Mouse (Mus musculus) ES-Bruce4 (cell line): Measurements from ENCODE around the gene Tmprss6. TPM values are rescaled to one million over a fixed set of nuclear protein-coding genes. Genes with fewer than 3 reads are reported as not detected.

Experiments
- H3K27ac ChIP-seq: 2 replicates; pipeline ENCODE4 v1.5.1; 2012; ENCODE audit warnings: low read length, inconsistent platforms; ENCODE audit not compliant: insufficient read depth
- H3K27me3 ChIP-seq: 2 replicates; pipeline ENCODE4 v1.6.1; 2012; ENCODE audit warnings: mild to moderate bottlenecking, low read length, inconsistent platforms; ENCODE audit not compliant: control insufficient read depth, poor library complexity, insufficient read depth, severe bottlenecking
- H3K36me3 ChIP-seq: 2 replicates; pipeline ENCODE4 v1.6.1; 2012; ENCODE audit warnings: inconsistent platforms, mild to moderate bottlenecking, low read length, moderate library complexity; ENCODE audit not compliant: control insufficient read depth, poor library complexity, insufficient read depth, severe bottlenecking
- H3K4me1 ChIP-seq: one replicate; pipeline ENCODE4 v1.8.1; 2011; ENCODE audit warnings: low read length; ENCODE audit not compliant: control insufficient read depth, insufficient read depth
- H3K4me3 ChIP-seq: 2 replicates; pipeline ENCODE4 v1.5.1; 2011; ENCODE audit warnings: low read depth, mild to moderate bottlenecking, low read length
- H3K9ac ChIP-seq: 2 replicates; pipeline ENCODE4 v1.6.1; 2012; ENCODE audit warnings: low read depth, mild to moderate bottlenecking, inconsistent platforms; ENCODE audit not compliant: poor library complexity, severe bottlenecking
- H3K9me3 ChIP-seq: replicated peaks from 2 replicates; pipeline ENCODE4 v1.6.1; 2012; ENCODE audit warnings: mild to moderate bottlenecking, low read length, inconsistent platforms; ENCODE audit not compliant: control insufficient read depth, poor library complexity, insufficient read depth, severe bottlenecking
- CTCF ChIP-seq: IDR thresholded peaks from one replicate; pipeline ENCODE4 v1.8.1; 2011; ENCODE audit warnings: low read depth, low read length
- EP300 ChIP-seq: IDR thresholded peaks from 2 replicates; pipeline ENCODE4 v1.6.1; 2011; ENCODE audit warnings: low read depth, low read length; ENCODE audit not compliant: insufficient read depth
- POLR2A ChIP-seq: IDR thresholded peaks from one replicate; pipeline ENCODE4 v1.8.1; 2011; ENCODE audit warnings: low read length; ENCODE audit not compliant: insufficient read depth
- polyA plus RNA-seq: library from polyadenylated mRNA; stranded (reverse); fragments of >200 nt; gene quantifications from 2 replicates; pipeline ENCODE4 v1.2.4, GENCODE M21; 2011; ENCODE audit warnings: low read depth; ENCODE audit not compliant: missing spikeins, insufficient read depth, insufficient read length

The Tmprss6 gene
- polyA plus RNA-seq, 1 experiment: 0.70 TPM

DNA sequence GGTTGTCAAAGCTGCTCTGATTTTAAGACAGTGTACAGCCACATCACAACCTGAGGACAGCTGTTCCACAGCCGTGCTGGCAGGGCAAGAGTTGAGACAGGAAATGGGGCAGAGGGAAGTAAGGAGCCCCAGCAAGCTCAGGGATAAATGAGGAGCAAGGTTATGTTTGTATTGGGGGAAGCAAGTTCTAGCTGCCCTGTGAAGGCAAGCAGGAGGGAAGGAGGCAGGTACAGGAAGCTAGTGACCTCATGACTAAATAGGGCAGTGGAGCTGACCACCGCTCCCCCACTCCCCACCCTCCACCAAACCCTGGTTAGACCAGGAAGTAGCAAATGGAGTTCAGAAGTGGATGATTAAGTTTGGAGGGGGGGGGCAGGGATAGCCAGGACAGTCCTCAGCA is 12.6 kb upstream of the Tmprss6 start:
- Histone ChIP-seq H3K27ac (no peak overlapping the region), H3K27me3 (no peaks in the 10 kb centered on the region), H3K4me1 (no peaks in the 10 kb centered on the region), H3K9ac (no peak overlapping the region), H3K9me3 (no peaks in the 10 kb centered on the region), H3K36me3 (no peaks in the 10 kb centered on the region), H3K4me3 (no peak overlapping the region)
- no peak for TF ChIP-seq POLR2A
- TF ChIP-seq EP300: no peak
- no peak for TF ChIP-seq CTCF

DNA sequence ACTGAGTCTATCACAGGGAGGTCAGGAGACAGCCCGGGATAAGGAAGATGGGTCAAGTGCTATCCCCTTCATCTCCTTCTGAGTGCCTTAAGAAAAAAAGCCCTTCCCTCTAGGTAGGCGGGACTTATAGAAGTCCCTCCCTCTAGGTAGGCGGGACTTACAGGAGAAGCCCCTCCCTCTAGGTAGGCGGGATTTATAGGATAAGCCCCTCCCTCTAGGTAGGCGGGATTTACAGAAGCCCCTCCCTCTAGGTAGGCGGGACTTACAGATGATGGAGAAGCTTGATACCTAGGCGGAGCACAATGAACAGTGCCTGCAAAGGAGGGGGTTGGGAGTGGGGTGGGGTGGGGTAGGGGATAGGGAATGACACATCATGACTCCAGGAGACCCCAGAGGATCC is 11.7 kb upstream of the Tmprss6 start:
- Histone ChIP-seq H3K4me3 (no peak overlapping the region), H3K27ac (no peak overlapping the region), H3K9ac (no peak overlapping the region), H3K9me3 (no peaks in the 10 kb centered on the region), H3K36me3 (no peaks in the 10 kb centered on the region), H3K4me1 (no peaks in the 10 kb centered on the region), H3K27me3 (no peaks in the 10 kb centered on the region)
- TF ChIP-seq POLR2A (no peak), CTCF (no peak), EP300 (no peak)

DNA sequence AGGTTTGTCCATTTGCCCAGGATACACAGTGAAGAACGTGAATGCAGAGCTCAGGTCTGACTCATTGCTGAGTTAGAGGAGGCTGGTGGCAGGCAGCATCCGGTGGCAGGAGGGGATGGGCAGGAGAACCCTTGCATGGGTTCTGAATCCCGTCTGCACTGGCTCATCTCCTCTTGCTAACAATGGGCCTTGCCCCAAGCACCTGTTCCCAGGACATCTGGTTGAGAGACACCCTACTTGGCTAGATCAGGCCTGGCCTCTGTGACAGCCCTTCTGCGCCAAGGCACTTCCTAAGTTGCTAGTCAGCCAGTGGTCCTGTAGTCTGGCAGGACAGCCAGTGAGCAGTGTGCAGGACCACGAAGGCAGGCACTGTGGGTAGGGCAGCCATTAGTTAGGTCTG is 11.0 kb upstream of the Tmprss6 start:
- H3K4me3 ChIP-seq: no peak overlapping the region
- no peak overlapping the region for H3K9ac ChIP-seq
- no peaks in the 10 kb centered on the region for H3K27me3 ChIP-seq
- TF ChIP-seq CTCF (no peak), EP300 (no peak), POLR2A (no peak)
- no peaks in the 10 kb centered on the region for H3K4me1 ChIP-seq
- no peaks in the 10 kb centered on the region for H3K36me3 ChIP-seq
- H3K9me3 ChIP-seq: no peaks in the 10 kb centered on the region
- no peak overlapping the region for H3K27ac ChIP-seq

- no peak overlapping the region for H3K4me3 ChIP-seq
- H3K4me1 ChIP-seq: no peaks in the 10 kb centered on the region
- no peak overlapping the region for H3K27ac ChIP-seq
- no peak overlapping the region for H3K9ac ChIP-seq
- H3K36me3 ChIP-seq: no peaks in the 10 kb centered on the region
- H3K9me3 ChIP-seq: no peaks in the 10 kb centered on the region
- no peak for TF ChIP-seq POLR2A
- no peak for TF ChIP-seq EP300
- TF ChIP-seq CTCF: no peak
- H3K27me3 ChIP-seq: no peaks in the 10 kb centered on the region
Observed at GRCm38 (mm10) chr15:78478073-78478472, 9.6 kb upstream of the Tmprss6 start.

DNA sequence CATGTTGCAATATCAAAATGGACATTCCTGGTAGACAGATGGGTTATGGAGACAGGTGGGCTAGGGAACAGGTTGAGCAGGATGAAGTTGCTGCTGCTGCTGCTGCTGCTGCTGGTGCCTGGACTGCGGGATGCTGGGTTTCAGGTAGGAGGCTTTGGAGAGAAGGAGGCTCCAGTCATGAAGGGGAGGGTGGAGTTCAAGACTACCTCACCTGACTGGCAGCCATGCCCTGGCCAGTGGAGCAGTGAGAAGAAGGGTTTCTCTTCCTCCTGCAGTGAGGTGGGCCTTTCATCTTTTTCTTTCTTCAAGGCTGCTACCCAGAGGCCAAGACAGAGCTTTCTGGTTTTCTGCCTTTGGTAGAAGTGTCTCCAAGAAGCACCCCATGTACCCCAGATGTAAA is 8.4 kb upstream of the Tmprss6 start:
- TF ChIP-seq EP300 (no peak), POLR2A (no peak), CTCF (no peak)
- Histone ChIP-seq H3K4me1 (no peaks in the 10 kb centered on the region), H3K9ac (no peak overlapping the region)

DNA sequence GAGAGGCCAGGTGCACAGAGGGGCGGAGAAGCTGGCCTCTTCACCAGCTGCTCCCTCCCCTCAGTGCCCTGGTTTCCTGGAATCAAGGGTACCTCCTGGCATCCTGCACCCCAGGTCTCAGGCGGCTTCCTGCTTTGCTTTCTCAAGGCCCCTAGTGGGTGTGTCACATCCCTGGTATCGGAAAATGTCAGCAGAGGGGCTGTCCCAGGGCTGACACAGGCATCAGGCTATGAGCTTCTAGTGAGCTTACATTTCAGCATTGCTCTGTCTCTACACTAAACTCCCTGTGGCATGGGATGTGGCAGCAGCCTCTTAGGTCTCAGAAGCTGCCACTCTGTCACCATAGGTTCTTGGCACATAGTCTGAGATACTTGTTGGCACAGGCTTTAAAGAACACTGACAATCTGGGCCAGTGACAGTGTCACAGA is 7.2 kb upstream of the Tmprss6 start:
- H3K4me3 ChIP-seq: no peak overlapping the region
- no peaks in the 10 kb centered on the region for H3K9me3 ChIP-seq
- H3K9ac ChIP-seq: no peak overlapping the region
- TF ChIP-seq EP300 (no peak), CTCF (no peak), POLR2A (no peak)
- H3K27ac ChIP-seq: no peak overlapping the region
- H3K4me1 ChIP-seq: no peaks in the 10 kb centered on the region
- no peaks in the 10 kb centered on the region for H3K27me3 ChIP-seq
- no peaks in the 10 kb centered on the region for H3K36me3 ChIP-seq

More for the DNA sequence above, 8.4 kb upstream of the Tmprss6 start:
- Histone ChIP-seq H3K27ac (no peak overlapping the region), H3K36me3 (no peaks in the 10 kb centered on the region), H3K9me3 (no peaks in the 10 kb centered on the region), H3K4me3 (no peak overlapping the region), H3K27me3 (no peaks in the 10 kb centered on the region)

DNA sequence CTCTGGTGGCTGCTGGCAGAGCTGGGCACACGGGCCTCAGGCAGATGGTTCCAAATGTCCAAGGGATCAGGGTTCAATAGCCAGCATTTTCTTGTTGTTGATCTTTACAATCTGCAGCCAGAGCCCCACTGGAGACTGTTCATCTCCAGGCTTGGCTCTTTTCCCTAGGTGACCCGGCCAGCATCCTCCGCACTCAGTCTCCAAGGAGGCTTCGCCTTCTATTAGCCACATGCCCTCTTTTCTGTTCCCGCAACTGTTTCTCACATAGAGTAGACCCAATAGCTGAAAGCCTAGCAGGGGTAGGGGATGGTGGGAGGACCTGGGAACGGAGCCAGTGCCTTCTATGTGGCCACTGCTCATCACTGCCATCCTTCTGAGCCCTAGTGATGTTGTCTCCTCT is 5.0 kb upstream of the Tmprss6 start:
- no peaks in the 10 kb centered on the region for H3K9me3 ChIP-seq
- H3K27ac ChIP-seq: no peak overlapping the region
- TF ChIP-seq POLR2A (no peak), CTCF (no peak), EP300 (no peak)
- H3K27me3 ChIP-seq: no peaks in the 10 kb centered on the region
- no peaks in the 10 kb centered on the region for H3K4me1 ChIP-seq
- H3K36me3 ChIP-seq: no peaks in the 10 kb centered on the region
- no peak overlapping the region for H3K4me3 ChIP-seq
- no peak overlapping the region for H3K9ac ChIP-seq
